Mouse (Mus musculus) embryonic facial prominence, embryonic 13.5 days (tissue): Measurements from ENCODE around the gene Dennd1a. TPM values are rescaled to one million over a fixed set of nuclear protein-coding genes. Genes with fewer than 3 reads are reported as not detected.

Source experiments
- ATAC-seq: fragments of 200-750 bp; cut with Nextera tagmentation; 2 replicates; pipeline ENCODE4 v1.8.0; 2017; ENCODE audit warnings: low read depth; ENCODE audit not compliant: insufficient number of reproducible peaks, insufficient read depth, low FRiP score, low TSS enrichment
- H3K27ac ChIP-seq: fragments of 300-500 bp; sonication (generic); 2 replicates; pipeline ENCODE4 v1.5.1; 2015; ENCODE audit warnings: moderate library complexity, mild to moderate bottlenecking, inconsistent platforms
- H3K27me3 ChIP-seq: fragments of 300-500 bp; sonication (generic); 2 replicates; pipeline ENCODE4 v1.6.1; 2015; ENCODE audit warnings: mild to moderate bottlenecking, inconsistent platforms
- H3K36me3 ChIP-seq: fragments of 300-500 bp; sonication (generic); 2 replicates; pipeline ENCODE4 v1.6.1; 2015; ENCODE audit warnings: mild to moderate bottlenecking, inconsistent platforms
- H3K4me1 ChIP-seq: fragments of 300-500 bp; sonication (generic); 2 replicates; pipeline ENCODE4 v1.6.1; 2015; ENCODE audit warnings: inconsistent platforms
- H3K4me2 ChIP-seq: fragments of 300-500 bp; sonication (generic); 2 replicates; pipeline ENCODE4 v1.6.1; 2015; ENCODE audit warnings: moderate library complexity, mild to moderate bottlenecking, inconsistent platforms
- H3K4me3 ChIP-seq: fragments of 300-500 bp; sonication (generic); 2 replicates; pipeline ENCODE4 v1.5.1; 2015; ENCODE audit warnings: mild to moderate bottlenecking, inconsistent platforms
- H3K9ac ChIP-seq: fragments of 300-500 bp; sonication (generic); 2 replicates; pipeline ENCODE4 v1.6.1; 2015; ENCODE audit warnings: mild to moderate bottlenecking, inconsistent platforms
- H3K9me3 ChIP-seq: fragments of 300-500 bp; sonication (generic); 2 replicates; pipeline ENCODE4 v1.6.1; 2016; ENCODE audit warnings: inconsistent platforms
- WGBS: fragments of 180-500 bp; shearing (Covaris S2); methylation state at CpG from one replicate; pipeline ENCODE4 v1.1.7; 2015; ENCODE audit warnings: mixed read lengths; 5-methylcytosine and 5-hydroxymethylcytosine counted together
- polyA plus RNA-seq: library from polyadenylated mRNA; unstranded; fragments of >200 nt; fragmentation: Nextera tagmentation; extraction: Ambion mirVana; gene quantifications from 2 replicates; pipeline ENCODE4 v1.2.1, GENCODE M21; 2015

Dennd1a gene
- polyA plus RNA-seq, 1 experiment from 2014 or later = 15.5 TPM

DNA sequence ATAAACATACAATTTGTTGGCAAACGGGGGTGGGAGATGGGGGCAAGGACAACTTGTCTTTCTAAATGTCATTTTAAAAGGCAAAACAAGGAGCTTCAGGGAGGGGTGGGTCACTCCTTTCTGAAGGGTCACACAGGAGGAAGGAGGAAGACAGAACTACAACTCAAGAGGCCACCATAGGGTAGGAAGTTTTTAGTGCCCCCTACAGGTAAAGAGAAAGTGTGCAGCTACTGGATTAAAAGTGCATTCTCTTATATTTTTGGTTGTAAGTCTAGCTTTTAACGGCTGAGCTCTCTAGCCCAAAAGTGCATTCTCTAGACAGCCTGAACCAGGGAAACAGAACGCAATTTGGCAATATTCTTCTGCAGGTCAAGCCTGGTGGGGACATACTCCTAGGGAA, 437.8 kb downstream of the Dennd1a start:
- Histone ChIP-seq H3K36me3 (0 out of 2 replicates have a peak, but pooled peaks cover 3% of the 10 kb centered on the region), H3K4me3 (no peak overlapping the region), H3K9ac (no peak overlapping the region), H3K27ac (no peak overlapping the region), H3K4me2 (no peak overlapping the region), H3K27me3 (no peaks in the 10 kb centered on the region), H3K4me1 (peaks cover 6% of the 10 kb centered on the region; the same call in 1 of the 2 replicates), H3K9me3 (no peaks in the 10 kb centered on the region)
- no peak for ATAC-seq
- 85% methylated on average over 3 of the region's 3 CpGs for WGBS

DNA sequence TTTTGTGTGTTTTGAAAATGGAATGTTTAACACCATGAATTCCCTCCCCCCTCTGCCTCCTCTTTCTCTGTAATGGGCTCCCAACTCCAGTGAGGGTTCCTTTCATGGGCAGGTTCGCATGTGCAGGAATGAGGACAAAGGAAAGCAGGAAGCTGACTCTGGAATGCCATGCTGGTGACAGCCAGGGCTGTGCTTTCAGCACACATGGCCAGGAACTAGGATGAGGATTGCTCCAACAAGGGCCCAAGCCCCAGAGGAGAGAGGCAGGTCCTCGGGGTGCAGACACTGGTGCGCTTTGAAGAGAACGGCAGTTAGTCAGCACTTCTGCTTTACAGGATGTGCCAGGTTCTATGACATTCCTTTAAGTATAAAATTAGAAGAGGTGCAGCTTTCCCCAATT, 444.5 kb downstream of the Dennd1a start:
- no peak overlapping the region for H3K9ac ChIP-seq
- H3K4me3 ChIP-seq = no peak overlapping the region
- H3K27ac ChIP-seq = no peak overlapping the region
- no peaks in the 10 kb centered on the region for H3K27me3 ChIP-seq
- ATAC-seq = no peak
- H3K4me2 ChIP-seq = no peak overlapping the region
- no peaks in the 10 kb centered on the region for H3K9me3 ChIP-seq
- H3K36me3 ChIP-seq = peaks cover 7% of the 10 kb centered on the region; the same call in 1 of the 2 replicates
- H3K4me1 ChIP-seq = peaks cover 11% of the 10 kb centered on the region
- WGBS = 30% methylated on average over 4 of the region's 4 CpGs

DNA sequence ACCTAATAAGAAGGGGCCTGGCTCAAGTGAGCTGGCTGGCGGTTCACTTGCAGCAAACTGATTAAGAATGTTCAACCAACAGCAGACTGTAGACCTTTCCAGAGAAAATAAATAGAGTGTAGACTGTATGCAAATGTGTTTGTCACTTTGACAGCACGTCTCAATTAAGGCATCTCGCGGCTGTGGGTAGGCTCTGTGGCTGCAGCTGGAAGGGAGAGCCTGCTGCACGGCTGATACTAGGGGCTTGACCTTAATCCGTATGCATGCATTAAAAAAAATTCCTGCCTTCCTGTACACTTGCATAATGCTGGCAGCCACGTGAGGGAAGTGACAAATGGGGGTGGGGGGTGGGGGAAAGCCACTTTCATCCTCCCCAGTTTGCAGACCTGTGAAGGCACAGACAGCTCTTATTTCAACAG, 445.0 kb downstream of the Dennd1a start:
- no peak overlapping the region; the same call in 1 of the 2 replicates for H3K27ac ChIP-seq
- H3K4me3 ChIP-seq = no peak overlapping the region
- H3K36me3 ChIP-seq = peaks cover 7% of the 10 kb centered on the region; the same call in 1 of the 2 replicates
- no peak overlapping the region for H3K9ac ChIP-seq
- no peak for ATAC-seq
- peaks cover 11% of the 10 kb centered on the region for H3K4me1 ChIP-seq
- WGBS = 8% methylated on average over 7 of the region's 7 CpGs
- H3K4me2 ChIP-seq = no peak overlapping the region
- no peaks in the 10 kb centered on the region for H3K27me3 ChIP-seq
- H3K9me3 ChIP-seq = no peaks in the 10 kb centered on the region

DNA sequence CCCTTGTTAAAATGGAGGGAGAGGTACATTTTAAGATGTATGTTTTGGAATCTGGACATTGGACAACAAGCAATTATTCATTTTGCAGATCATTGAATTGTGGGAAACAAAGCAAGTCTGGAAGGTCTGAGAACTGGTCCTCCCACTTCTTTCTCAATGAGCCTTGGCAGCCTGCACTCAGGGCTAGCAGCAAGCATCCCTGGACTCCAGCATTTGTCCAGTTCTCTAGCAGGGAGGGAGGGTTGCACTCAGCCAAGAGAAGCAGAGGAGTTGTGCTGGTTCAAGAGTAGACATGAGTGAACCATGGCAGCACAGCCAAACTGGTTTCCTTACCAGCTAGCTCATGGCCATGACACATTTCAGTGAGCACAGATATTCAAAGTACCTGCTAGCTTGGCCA, 447.3 kb downstream of the Dennd1a start:
- H3K9me3 ChIP-seq = no peaks in the 10 kb centered on the region
- no peak for ATAC-seq

DNA sequence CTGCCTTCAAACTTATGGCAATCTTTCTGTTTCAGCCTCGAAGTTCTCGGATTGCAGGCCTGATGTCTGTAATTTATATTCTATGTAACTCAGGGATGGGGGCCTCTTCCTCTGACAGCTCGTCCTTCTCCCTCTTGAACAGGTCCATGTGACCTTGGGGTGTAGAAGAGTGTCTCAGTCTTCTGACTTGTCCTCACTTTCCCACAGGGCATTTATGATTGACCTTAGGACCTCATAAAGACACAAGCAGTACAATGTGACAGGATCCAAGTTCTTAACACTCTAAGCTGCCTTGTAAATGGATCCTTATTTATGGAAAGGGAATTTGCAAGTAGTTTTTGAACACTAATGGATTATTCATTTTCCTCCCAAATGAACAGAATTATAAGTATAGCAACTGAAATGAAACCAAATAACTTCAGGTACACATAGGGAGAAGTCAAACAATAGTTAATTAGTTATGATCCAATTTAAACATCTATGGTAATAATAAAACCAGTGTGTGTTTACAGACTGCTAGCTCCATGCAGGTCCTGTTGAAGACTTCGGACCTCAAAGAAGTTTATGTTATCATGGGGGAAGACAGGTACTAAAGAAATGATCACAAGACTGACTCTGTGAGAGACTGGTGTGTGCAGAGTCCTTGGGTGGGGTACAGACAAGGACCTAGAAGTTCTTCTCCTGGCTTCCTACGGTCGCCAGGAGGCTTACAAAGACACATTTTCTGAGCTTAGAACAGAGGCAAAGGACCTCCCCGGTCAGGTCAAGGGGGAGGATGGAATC, 448.8 kb downstream of the Dennd1a start:
- Histone ChIP-seq H3K9me3 (no peaks in the 10 kb centered on the region), H3K4me1 (peaks cover 11% of the 10 kb centered on the region), H3K27me3 (no peaks in the 10 kb centered on the region), H3K4me3 (no peak overlapping the region), H3K9ac (no peak overlapping the region), H3K4me2 (no peak overlapping the region), H3K36me3 (peaks cover 10% of the 10 kb centered on the region; the same call in 1 of the 2 replicates), H3K27ac (no peak overlapping the region)
- WGBS = 83% methylated on average over 7 of the region's 7 CpGs
- no peak for ATAC-seq

More for the DNA sequence above, 447.3 kb downstream of the Dennd1a start:
- Histone ChIP-seq H3K27me3 (no peaks in the 10 kb centered on the region), H3K36me3 (peaks cover 4% of the 10 kb centered on the region; the same call in 1 of the 2 replicates), H3K27ac (no peak overlapping the region), H3K4me1 (peaks cover 11% of the 10 kb centered on the region), H3K4me2 (no peak overlapping the region), H3K9ac (no peak overlapping the region), H3K4me3 (no peak overlapping the region)

DNA sequence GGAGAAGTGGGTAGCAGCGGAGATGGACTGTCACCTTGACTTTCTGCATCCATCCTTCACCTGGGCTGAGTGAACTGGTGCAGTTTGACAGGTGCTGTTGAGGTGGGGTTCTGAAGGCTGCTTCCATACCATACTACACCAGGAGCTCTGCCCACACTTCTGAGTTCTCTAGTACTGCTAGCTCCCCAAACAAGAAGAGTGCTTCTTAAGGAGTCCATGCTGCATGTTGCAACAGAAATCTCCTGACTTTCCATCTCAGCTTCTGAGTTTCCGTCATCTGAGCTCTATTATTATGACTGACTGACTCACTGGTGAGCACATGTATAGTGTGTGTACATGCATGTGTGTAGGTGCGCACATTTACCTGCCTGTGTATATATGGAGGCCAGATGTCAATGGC, 449.6 kb downstream of the Dennd1a start:
- WGBS = 98% methylated on average over 3 of the region's 3 CpGs
- ATAC-seq = no peak
- H3K4me3 ChIP-seq = no peak overlapping the region
- H3K9ac ChIP-seq = no peak overlapping the region
- no peak overlapping the region for H3K27ac ChIP-seq
- H3K9me3 ChIP-seq = no peaks in the 10 kb centered on the region
- H3K27me3 ChIP-seq = no peaks in the 10 kb centered on the region
- peaks cover 7% of the 10 kb centered on the region for H3K4me1 ChIP-seq
- H3K4me2 ChIP-seq = no peak overlapping the region
- H3K36me3 ChIP-seq = peaks cover 10% of the 10 kb centered on the region; the same call in 1 of the 2 replicates

DNA sequence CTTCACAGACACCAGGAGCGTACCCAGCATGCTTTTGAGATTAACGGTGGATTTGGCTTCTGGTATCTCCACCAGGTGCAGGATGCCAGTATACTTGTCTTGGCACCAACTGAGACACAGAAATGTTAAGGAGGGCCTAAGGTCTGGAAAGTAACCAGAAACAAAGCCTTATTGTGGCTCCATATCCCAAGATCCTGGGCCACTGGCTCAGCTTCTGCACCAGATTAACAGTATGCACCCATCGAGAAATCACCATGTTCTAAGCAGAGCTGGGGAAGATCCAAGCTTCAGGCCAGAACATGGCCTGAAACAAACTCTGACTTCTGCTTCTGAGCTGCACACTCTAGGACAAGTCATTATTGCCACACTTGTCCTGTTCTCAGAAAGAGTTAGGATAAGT, 450.3 kb downstream of the Dennd1a start:
- peaks cover 10% of the 10 kb centered on the region; the same call in 1 of the 2 replicates for H3K36me3 ChIP-seq
- H3K4me1 ChIP-seq = peaks cover under 1% of the 10 kb centered on the region
- H3K4me3 ChIP-seq = no peak overlapping the region
- 96% methylated on average over 3 of the region's 3 CpGs for WGBS
- no peak overlapping the region for H3K9ac ChIP-seq
- no peak overlapping the region for H3K27ac ChIP-seq
- no peaks in the 10 kb centered on the region for H3K9me3 ChIP-seq
- H3K27me3 ChIP-seq = no peaks in the 10 kb centered on the region
- no peak for ATAC-seq
- H3K4me2 ChIP-seq = no peak overlapping the region

DNA sequence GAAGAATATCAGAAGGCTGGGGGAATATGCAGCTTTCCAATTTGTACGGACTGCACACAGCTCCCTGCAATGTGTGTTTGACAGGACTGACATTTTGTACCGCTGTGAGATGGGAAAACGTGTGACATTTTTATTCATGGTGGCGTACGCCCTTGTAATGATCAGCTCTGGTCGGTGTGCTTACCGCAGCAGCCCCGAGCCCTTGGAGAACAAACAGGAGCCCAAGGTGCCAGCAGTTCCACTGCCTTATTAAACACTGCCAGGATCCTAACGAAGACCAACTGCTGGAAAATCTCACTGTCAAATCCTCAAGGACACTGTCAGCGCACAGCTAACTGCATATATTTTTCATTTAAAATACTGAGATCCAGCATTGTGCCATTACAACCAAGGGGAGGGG, 454.9 kb downstream of the Dennd1a start:
- no peak for ATAC-seq
- H3K9me3 ChIP-seq = no peaks in the 10 kb centered on the region
- no peak overlapping the region for H3K4me3 ChIP-seq
- H3K4me2 ChIP-seq = no peak overlapping the region
- 77% methylated on average over 10 of the region's 10 CpGs for WGBS
- no peaks in the 10 kb centered on the region for H3K27me3 ChIP-seq
- H3K9ac ChIP-seq = no peak overlapping the region
- 0 out of 2 replicates have a peak, but pooled peaks cover 6% of the 10 kb centered on the region for H3K36me3 ChIP-seq
- peaks cover 6% of the 10 kb centered on the region for H3K4me1 ChIP-seq
- no peak overlapping the region for H3K27ac ChIP-seq

DNA sequence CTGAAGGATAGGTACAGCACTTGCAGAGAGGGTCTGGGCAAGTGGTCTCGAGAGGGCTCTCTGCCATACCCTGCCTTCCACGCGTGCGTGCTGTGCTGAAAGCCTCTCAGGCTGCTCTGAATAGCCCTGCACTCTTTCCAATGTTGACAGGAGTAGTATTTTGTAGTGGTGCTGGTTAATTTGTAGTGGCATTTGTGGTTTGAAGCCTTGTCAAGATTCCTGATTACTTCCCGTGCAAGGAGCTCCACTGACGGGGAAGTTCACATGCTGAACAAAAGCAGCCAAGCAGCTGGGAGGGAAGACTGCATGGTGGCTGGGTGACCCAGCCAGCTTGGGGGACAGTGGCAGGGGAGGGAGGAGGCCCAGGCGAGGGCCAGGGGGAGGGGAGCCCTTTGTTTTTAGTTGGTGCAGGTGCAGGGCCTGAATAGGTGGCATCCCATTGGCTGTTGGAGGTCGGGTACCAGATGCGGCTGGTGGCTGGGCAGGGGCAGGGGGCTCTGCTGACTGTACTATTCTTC, 457.4 kb downstream of the Dennd1a start:
- no peak; the same call in 1 of the 2 replicates for ATAC-seq
- WGBS = 41% methylated on average over 9 of the region's 9 CpGs
- H3K4me1 ChIP-seq = peaks cover 6% of the 10 kb centered on the region
- H3K4me2 ChIP-seq = no peak overlapping the region
- H3K27me3 ChIP-seq = no peaks in the 10 kb centered on the region
- no peak overlapping the region for H3K27ac ChIP-seq
- H3K4me3 ChIP-seq = no peak overlapping the region
- H3K9ac ChIP-seq = no peak overlapping the region
- H3K36me3 ChIP-seq = 0 out of 2 replicates have a peak, but pooled peaks cover 6% of the 10 kb centered on the region
- H3K9me3 ChIP-seq = no peaks in the 10 kb centered on the region

DNA sequence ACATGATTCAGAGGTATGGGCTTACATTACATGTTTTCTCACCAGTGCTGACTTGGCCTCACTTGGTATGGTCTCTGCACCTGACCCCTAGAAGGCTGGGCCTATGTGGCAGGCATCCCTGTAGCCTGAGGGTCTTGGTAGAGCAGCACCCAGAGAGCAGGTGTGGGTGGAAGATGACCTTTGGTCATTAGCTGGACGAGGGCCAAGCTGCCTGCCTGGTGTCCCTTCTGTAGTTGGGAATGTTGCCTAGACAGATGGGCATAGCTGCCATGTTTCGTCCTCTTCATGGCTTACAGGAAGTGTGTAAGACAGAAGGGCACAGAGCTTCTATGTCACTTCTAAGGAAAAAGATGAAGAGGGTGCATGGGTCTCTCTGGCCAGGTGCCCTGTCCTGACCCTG, 463.4 kb downstream of the Dennd1a start:
- Histone ChIP-seq H3K27me3 (no peaks in the 10 kb centered on the region), H3K9ac (no peak overlapping the region), H3K4me3 (no peak overlapping the region), H3K4me1 (peaks cover 14% of the 10 kb centered on the region), H3K27ac (no peak overlapping the region), H3K36me3 (no peaks in the 10 kb centered on the region), H3K9me3 (no peaks in the 10 kb centered on the region), H3K4me2 (no peak overlapping the region)
- no peak for ATAC-seq
- 79% methylated on average over 2 of the region's 2 CpGs for WGBS

DNA sequence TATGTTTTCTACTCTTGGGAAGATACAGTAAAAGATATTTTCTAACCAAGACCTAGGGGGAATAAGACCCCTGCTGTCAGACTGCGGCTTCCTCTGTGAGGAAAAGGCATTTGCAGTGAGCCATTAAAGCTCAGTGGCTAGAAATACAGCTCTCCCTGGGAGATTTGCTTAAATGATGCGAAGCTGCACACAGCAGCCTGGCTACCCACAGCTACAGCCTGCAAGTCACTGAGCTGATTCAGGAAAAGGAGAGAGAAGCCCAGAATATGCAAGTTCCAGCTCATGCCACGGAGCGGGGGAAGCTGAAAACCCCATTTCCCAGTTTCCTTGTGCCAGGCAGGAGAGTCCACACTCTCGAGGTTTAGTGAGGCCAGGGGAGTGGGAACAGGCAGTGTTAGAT, 465.1 kb downstream of the Dennd1a start:
- Histone ChIP-seq H3K4me1 (peaks cover 19% of the 10 kb centered on the region), H3K27ac (no peak overlapping the region), H3K36me3 (no peaks in the 10 kb centered on the region), H3K4me2 (no peak overlapping the region), H3K9ac (no peak overlapping the region), H3K27me3 (no peaks in the 10 kb centered on the region), H3K4me3 (no peak overlapping the region), H3K9me3 (no peaks in the 10 kb centered on the region)
- ATAC-seq = no peak
- 70% methylated on average over 5 of the region's 5 CpGs for WGBS

DNA sequence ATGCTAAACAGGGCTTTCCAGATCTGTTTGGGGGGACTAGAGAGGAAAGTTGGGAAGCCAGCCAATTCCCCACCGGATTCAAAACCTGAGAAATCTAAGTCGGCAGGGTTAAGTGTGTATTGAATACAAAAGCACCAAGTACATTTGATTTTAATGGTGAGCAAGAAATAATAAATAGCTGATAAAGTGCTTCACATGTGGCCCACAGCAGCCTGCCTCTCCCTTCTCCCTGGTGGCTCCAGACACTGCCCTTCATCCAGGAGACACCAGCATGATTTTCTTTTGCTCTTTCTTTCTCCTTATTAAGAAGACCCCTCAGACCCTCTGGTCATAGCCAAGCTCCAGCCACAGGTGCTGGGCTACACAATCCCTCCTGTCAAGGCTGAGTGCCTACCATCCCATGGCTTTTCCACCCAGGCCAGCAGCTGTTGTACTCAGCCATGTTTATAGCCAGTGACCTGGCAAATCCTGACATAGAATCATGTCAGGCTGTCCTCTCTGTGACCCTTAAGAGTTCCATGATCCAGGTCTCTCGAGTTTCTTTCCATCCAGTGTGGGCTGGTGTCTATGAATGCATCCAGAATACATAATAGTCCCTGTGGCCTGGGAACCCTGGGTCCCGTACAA, 467.6 kb downstream of the Dennd1a start:
- no peak overlapping the region for H3K4me2 ChIP-seq
- no peaks in the 10 kb centered on the region for H3K27me3 ChIP-seq
- no peak for ATAC-seq
- WGBS = 52% methylated on average over 4 of the region's 4 CpGs
- H3K27ac ChIP-seq = no peak overlapping the region
- H3K9me3 ChIP-seq = no peaks in the 10 kb centered on the region
- H3K4me1 ChIP-seq = peaks cover 19% of the 10 kb centered on the region
- H3K36me3 ChIP-seq = peaks cover 4% of the 10 kb centered on the region; the same call in 1 of the 2 replicates
- H3K9ac ChIP-seq = no peak overlapping the region
- H3K4me3 ChIP-seq = no peak overlapping the region
